Mouse (Mus musculus): ENCODE results near the gene Ajuba. TPM values are rescaled to one million over a fixed set of nuclear protein-coding genes. Genes with fewer than 3 reads are reported as not detected.
"Not testable (repeated sequence)": the region's sequence is repeated elsewhere in the genome, so short reads cannot be mapped to it uniquely, and the experiment has no call there.

Ajuba gene
- total RNA-seq (2021), result 1 to 10 TPM; 1.4 to 1.8 TPM
- long read RNA-seq, experiment 1, partial matches to known transcripts, result 0 of 4 reads
- long read RNA-seq, experiment 1, other reads (novel, unspliced or antisense), result 0 of 4 reads
- long read RNA-seq, experiment 2, partial matches to known transcripts, result 0 of 3 reads
- long read RNA-seq, experiment 2, other reads (novel, unspliced or antisense), result 0 of 3 reads

DNA sequence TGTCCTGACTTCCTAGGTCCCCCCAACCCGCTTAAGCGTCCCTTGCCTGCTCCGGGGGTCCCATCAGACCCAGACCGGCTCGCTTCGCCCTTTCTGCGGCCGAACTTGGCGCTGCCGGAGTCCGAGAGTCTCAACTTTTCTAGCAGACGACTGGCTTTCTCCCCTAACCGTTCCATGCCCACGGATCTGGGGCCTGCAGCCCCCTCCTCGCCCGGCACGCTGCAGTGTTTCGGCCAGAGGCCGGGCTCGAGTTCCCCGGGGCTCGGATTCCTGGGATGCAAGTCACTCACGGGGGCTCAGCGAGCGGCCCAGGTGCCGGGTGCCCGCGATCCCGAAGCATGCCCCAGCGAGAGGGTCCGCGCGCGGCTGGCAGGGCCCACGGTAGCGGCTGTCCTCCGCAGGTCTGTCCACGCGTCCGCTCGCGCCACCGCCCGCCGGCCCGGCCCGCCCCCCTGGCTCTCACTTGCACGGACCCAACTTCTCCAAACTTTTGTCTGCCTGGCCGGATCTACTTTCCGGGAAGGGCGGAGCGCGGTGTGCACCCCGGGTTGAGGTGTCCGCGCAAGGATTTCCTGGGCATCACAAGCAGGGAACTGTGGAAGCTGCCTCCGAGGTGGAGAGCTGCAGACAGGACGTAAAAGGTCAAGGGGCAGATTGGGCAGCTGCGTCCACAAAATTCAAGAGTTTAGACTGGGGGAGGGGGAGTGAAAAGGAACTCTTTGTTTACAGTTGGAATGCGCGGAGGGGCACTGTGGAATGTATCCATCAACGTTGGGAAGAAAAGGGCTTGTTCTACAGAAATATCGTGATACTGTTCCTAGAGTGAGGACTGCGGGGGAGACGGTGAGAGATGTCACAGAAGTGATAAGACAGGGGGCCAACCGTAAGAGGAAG is at the start of gene Ajuba:
Gene Ajuba, minus strand, starts transcription at position 470 of the 894 bp plus-strand sequence.
- Histone ChIP-seq H3K4me3 (peak within 1 kb of the TSS; percentile 90), H3K27ac (peak within 1 kb of the TSS; percentile 88)
- intact Hi-C loops (cut with DNase I), result loop anchor here (5.0 kb wide), 2 partner anchors 50 to 350 kb away; no protein-coding TSS in a partner anchor
- peak; percentile 3; the same call in 1 of the 2 replicates for TF ChIP-seq CTCF (IDR thresholded peaks at IDR 0.05)
- peak; percentile 92 for DNase-seq

- Histone ChIP-seq H3K27ac (no peak overlapping the region), H3K4me3 (no peak overlapping the region)
- intact Hi-C loops (cut with DNase I), result no loop called here
- DNase-seq, result no peak
- TF ChIP-seq CTCF (IDR thresholded peaks at IDR 0.05), result no peak
These were observed 47.6 kb upstream of the Ajuba start for GRCm38 (mm10) chr14:54624976-54625375.

- no peak overlapping the region for H3K4me3 ChIP-seq
- no peak overlapping the region for H3K27ac ChIP-seq
- no peak for DNase-seq
- TF ChIP-seq CTCF (IDR thresholded peaks at IDR 0.05), result no peak
- intact Hi-C loops (cut with DNase I), result no loop called here
These were observed 46.0 kb upstream of the Ajuba start for GRCm38 (mm10) chr14:54623334-54623733.

GRCm38 (mm10) chr14:54621133-54621532 is 43.8 kb upstream of the Ajuba start, which contains the start of gene Psmb11:
Gene Psmb11, plus strand, starts transcription at chr14:54621433.
- Histone ChIP-seq H3K27ac (no peak within 1 kb of the TSS), H3K4me3 (no peak within 1 kb of the TSS)
- intact Hi-C loops (cut with DNase I), result no loop called here
- TF ChIP-seq CTCF (IDR thresholded peaks at IDR 0.05), result no peak
- DNase-seq, result no peak

DNA sequence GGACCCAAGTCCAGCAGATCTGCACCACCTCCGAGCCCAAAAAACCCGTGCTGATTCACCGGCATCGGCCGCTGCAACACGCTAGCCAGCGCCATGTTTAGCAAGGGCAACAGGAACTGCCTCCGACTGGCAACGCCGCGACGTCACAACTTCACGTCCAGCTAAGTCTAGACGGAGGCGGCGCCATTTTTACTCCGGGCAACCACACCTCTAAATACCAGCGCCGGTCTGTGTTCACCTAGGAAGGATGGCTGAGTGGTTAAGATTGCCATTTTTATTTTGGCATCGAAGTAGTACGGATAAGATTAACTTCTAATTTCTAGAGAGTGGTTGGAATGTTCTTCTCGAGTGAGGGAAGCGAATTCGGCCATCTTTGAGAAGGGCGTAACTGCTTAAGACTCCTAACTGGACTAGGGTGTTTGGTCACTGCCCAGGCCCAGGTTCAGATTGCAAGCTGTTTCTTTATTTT is 40.6 kb upstream of the Ajuba start, which contains the start of gene Psmb5:
Gene Psmb5, minus strand, starts transcription at position 126 of the 469 bp plus-strand sequence.
- Histone ChIP-seq H3K4me3 (peak within 1 kb of the TSS; percentile 85), H3K27ac (peak within 1 kb of the TSS; percentile 93)
- TF ChIP-seq CTCF (IDR thresholded peaks at IDR 0.05), result no peak
- DNase-seq, result peak; percentile 92
- intact Hi-C loops (cut with DNase I), result no loop called here

- intact Hi-C loops (cut with DNase I), result no loop called here
- peak; percentile 49 for DNase-seq
- Histone ChIP-seq H3K4me3 (peak overlapping the region; percentile 85), H3K27ac (peak overlapping the region; percentile 93)
- TF ChIP-seq CTCF (IDR thresholded peaks at IDR 0.05), result peak; percentile 9; the same call in 1 of the 2 replicates
These were observed 40.0 kb upstream of the Ajuba start for GRCm38 (mm10) chr14:54617152-54617896.

GRCm38 (mm10) chr14:54616226-54616825 is 39.0 kb upstream of the Ajuba start:
- Histone ChIP-seq H3K4me3 (peak overlapping the region; percentile 85), H3K27ac (no peak overlapping the region)
- intact Hi-C loops (cut with DNase I), result no loop called here
- DNase-seq, result no peak
- TF ChIP-seq CTCF (IDR thresholded peaks at IDR 0.05), result no peak

GRCm38 (mm10) chr14:54614130-54614529 is 36.8 kb upstream of the Ajuba start:
- H3K27ac ChIP-seq; H3K4me3 ChIP-seq; DNase-seq; intact Hi-C loops (cut with DNase I): not testable (repeated sequence)

DNA sequence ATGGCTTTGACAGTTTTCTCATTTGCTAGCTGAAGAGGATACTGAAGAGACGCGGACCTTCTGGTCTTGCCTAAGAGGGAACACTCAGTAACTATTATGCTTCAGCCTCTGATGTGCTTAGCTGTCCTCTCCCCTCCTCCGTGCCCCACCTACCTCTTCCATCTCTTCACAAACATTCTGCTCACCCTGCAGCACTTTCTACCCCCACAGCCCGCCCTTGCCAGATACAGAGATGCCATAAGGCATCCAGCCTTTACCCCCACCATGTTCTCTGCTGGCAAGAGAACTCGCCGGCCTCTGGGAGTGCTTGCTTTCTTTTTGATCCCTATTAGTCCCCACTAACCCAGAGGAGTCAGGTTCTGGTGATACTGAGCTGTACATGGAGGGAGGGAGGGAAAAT is 33.3 kb upstream of the Ajuba start:
- no peak for TF ChIP-seq CTCF (IDR thresholded peaks at IDR 0.05)
- intact Hi-C loops (cut with DNase I), result no loop called here

DNA sequence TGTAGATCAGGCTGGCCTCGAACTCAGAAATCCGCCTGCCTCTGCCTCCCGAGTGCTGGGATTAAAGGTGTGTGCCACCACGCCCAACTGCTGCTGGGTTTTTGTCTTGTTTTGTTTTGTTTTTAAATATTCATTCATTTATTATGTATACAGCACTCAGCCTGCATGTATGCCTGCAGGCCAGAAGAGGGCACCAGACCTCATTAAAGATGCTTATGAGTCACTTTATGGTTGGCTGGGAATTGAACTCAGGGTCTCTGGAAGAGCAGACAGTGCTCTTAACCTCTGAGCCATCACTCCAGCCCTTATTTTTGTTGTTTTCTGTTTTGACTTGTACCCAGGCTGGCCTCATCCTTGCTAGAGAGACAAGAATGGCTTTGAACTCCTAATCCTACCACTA is 32.6 kb upstream of the Ajuba start:
- DNase-seq, result no peak
- peak; percentile 64 for TF ChIP-seq CTCF (IDR thresholded peaks at IDR 0.05)
- no peak overlapping the region for H3K4me3 ChIP-seq
- H3K27ac ChIP-seq, result no peak overlapping the region
- intact Hi-C loops (cut with DNase I), result no loop called here

More for the DNA sequence above, 33.3 kb upstream of the Ajuba start:
- Histone ChIP-seq H3K4me3 (no peak overlapping the region), H3K27ac (no peak overlapping the region)
- no peak for DNase-seq

DNA sequence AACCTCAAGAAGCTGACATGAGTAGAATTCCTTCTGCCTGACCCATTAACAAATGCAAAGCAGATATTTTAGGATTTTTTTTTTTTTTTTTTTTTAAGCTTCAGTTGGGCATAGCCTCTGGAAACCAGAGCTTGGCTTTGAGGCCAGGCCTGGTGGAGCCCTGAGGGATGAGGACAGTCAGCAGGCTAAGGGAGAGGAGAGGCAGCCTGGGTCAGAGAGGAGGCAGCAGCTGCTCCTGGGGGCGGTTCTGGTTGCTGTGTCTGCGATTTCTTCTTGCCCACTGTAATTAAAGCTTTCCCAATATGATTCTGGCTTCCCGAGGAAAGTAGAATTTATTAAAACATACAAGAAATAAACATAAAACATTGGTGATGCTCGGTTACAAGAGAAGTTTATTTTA is 31.9 kb upstream of the Ajuba start:
- intact Hi-C loops (cut with DNase I), result no loop called here
- DNase-seq, result no peak
- H3K27ac ChIP-seq, result no peak overlapping the region
- H3K4me3 ChIP-seq, result no peak overlapping the region
- no peak for TF ChIP-seq CTCF (IDR thresholded peaks at IDR 0.05)

DNA sequence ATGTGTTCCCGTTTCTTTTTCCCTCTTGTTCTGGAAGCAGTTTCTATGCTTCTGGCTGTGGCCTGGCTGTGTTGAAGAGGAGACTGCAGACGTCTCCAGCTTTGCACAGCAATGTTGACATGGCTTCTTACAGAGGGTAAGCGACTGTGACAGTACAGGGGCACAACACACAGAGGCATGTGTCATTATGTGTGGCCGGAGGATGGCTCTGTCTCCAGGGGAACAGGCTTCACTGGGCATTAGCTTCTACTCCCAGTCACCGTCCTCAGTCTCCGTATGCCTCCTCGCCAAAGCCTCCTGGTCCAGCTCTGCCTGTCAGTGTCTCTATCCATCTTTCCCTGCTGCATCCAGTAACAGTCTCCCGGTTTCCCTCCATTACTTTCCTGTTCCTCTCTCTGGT is 29.9 kb upstream of the Ajuba start:
- intact Hi-C loops (cut with DNase I), result no loop called here

More for the DNA sequence above, 29.9 kb upstream of the Ajuba start:
- Histone ChIP-seq H3K4me3 (no peak overlapping the region), H3K27ac (no peak overlapping the region)
- no peak for DNase-seq
- TF ChIP-seq CTCF (IDR thresholded peaks at IDR 0.05), result no peak
